Mouse (Mus musculus) lung, adult 18-20 months (tissue): ENCODE measurements at regions not wholly inside any gene's neighbourhood (a gene's known extent, or its start where the extent isn't known, plus 50 kb on each side); places are given as distances from the start of the nearest gene placed in this dataset.

ENCODE experiments used
- DNase-seq, 2 experiments: peaks; one replicate each; pipeline ENCODE4 v3.0.0; 2022; ENCODE audit warnings: mixed read lengths in 2 of 2

GRCm38 (mm10) chr9:40617676-40618062 is 52.7 kb upstream of the Gm21915 start:
- no peak for DNase-seq

- DNase-seq = no peak
Observed at GRCm38 (mm10) chr9:40617036-40617675, 53.3 kb upstream of the Gm21915 start.

GRCm38 (mm10) chr9:40616426-40617035 is 53.9 kb upstream of the Gm21915 start:
- DNase-seq = peak; percentile 44 to 54

- no peak for DNase-seq
Observed at GRCm38 (mm10) chr9:40615891-40616290, 54.5 kb upstream of the Gm21915 start.

GRCm38 (mm10) chr9:40614071-40614470 is 56.3 kb upstream of the Gm21915 start:
- DNase-seq = no peak

- no peak for DNase-seq
Observed at GRCm38 (mm10) chr9:40613182-40613581, 57.2 kb upstream of the Gm21915 start.

- DNase-seq = no peak
Observed at GRCm38 (mm10) chr9:40612755-40613154, 57.7 kb upstream of the Gm21915 start.

- DNase-seq = no peak
Observed at GRCm38 (mm10) chr9:40612312-40612711, 58.1 kb upstream of the Gm21915 start.

- no peak for DNase-seq
Observed at GRCm38 (mm10) chr9:40611626-40612025, 58.8 kb upstream of the Gm21915 start.

- DNase-seq = no peak
Observed at GRCm38 (mm10) chr9:40608596-40608995, 61.8 kb upstream of the Gm21915 start.

- no peak for DNase-seq
Observed at GRCm38 (mm10) chr9:40607941-40608340, 62.5 kb upstream of the Gm21915 start.

GRCm38 (mm10) chr9:40603521-40603920 is 66.9 kb upstream of the Gm21915 start:
- no peak for DNase-seq

GRCm38 (mm10) chr9:40598431-40598831 is 67.2 kb upstream of the Gramd1b start:
- DNase-seq = no peak

- no peak for DNase-seq
Observed at GRCm38 (mm10) chr9:40587421-40587820, 56.2 kb upstream of the Gramd1b start.

- DNase-seq = no peak
Observed at GRCm38 (mm10) chr9:40586581-40586980, 55.4 kb upstream of the Gramd1b start.

- DNase-seq = peak; percentile 62 to 67
Observed at GRCm38 (mm10) chr9:40583554-40583953, 52.4 kb upstream of the Gramd1b start.

GRCm38 (mm10) chr9:40581854-40582253 is 50.7 kb upstream of the Gramd1b start:
- DNase-seq = peak; percentile 15 to 20
